Mouse (Mus musculus): ENCODE measurements around the gene 4933406M09Rik.

DNA sequence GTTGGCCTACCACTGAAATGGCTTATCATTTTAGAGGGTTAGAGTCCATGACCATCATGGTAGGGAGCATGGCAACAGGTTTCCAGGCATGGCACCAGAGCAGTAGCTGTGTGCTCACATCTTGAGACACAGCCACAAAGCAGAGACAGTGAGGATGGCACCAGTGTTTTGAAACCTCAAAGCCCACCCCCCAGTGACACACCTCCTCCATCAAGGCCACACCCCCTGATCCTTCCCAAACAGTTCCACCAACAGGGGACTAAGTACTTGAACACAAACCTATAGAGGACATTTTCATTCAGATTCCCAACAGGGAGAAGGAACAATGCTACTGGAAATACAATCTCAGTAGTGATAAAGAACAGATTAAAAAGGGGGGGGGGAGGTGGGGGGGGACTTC, 564 bp upstream of the 4933406M09Rik start:
- TF ChIP-seq CTCF (IDR thresholded peaks at IDR 0.05; ENCODE audit: insufficient read depth, low read depth, low read length) (no peak), POLR2A (IDR thresholded peaks at IDR 0.05; ENCODE audit: insufficient read depth, low read depth, low read length) (no peak)

Measured in olfactory bulb, adult 2 months (tissue).